Mouse (Mus musculus) spleen, postnatal 0 days (tissue): ENCODE measurements around the gene Mettl9. TPM values are rescaled to one million over a fixed set of nuclear protein-coding genes. Genes with fewer than 3 reads are reported as not detected.

ENCODE experiments used
- polyA plus RNA-seq: library from polyadenylated mRNA; unstranded; fragments of >200 nt; fragmentation: Nextera tagmentation; extraction: Ambion mirVana; gene quantifications from 2 replicates; pipeline ENCODE4 v1.2.1, GENCODE M21; 2015

Gene Mettl9
- polyA plus RNA-seq, result 66.9 and 72.0 TPM in 2 replicates

GRCm38 (mm10) chr7:121033856-121034652, at the start of gene Mettl9:
TSS of gene Mettl9 (plus strand) at chr7:121034445.

GRCm38 (mm10) chr7:121074281-121074680, 40.0 kb downstream of the Mettl9 start, which contains the start of gene Igsf6:
TSS of gene Igsf6 (minus strand) at chr7:121074572.

GRCm38 (mm10) chr7:121081350-121081749, 47.1 kb downstream of the Mettl9 start, which contains the start of gene Otoa:
TSS of gene Otoa (plus strand) at chr7:121081650.

Other genes starting within 250 kb of the Mettl9 start
- not detected in 2 replicates for gene Gm5737, start 222.1 kb upstream of the Mettl9 start, polyA plus RNA-seq
- 49.2 and 49.5 TPM in 2 replicates for gene Eef2k, start 191.6 kb upstream of the Mettl9 start, polyA plus RNA-seq
- gene Polr3e, start 116.7 kb upstream of the Mettl9 start, polyA plus RNA-seq, result 16.7 and 17.1 TPM in 2 replicates
- 40.9 and 44.4 TPM in 2 replicates for gene Cdr2, start 52.1 kb upstream of the Mettl9 start, polyA plus RNA-seq
- 0.20 TPM in 1 of 2 replicates, not detected in the other for gene Mfsd13b, start 51.9 kb upstream of the Mettl9 start, polyA plus RNA-seq
- 22.7 and 30.9 TPM in 2 replicates for gene Igsf6, start 40.1 kb downstream of the Mettl9 start, polyA plus RNA-seq
- 0.05 and 0.18 TPM in 2 replicates for gene Otoa, start 47.2 kb downstream of the Mettl9 start, polyA plus RNA-seq